Mouse (Mus musculus) myocyte (in vitro differentiated cells): ENCODE results near the gene Ermap.

Source experiments
- E2F4 ChIP-seq: IDR thresholded peaks from one replicate; pipeline ENCODE4 v1.6.1; 2011; ENCODE audit warnings: mild to moderate bottlenecking, control low read depth, moderate library complexity; ENCODE audit not compliant: insufficient read depth
- MAX ChIP-seq: IDR thresholded peaks from one replicate; pipeline ENCODE4 v1.6.1; 2011; ENCODE audit warnings: low read depth, mild to moderate bottlenecking, control low read depth
- SRF ChIP-seq: IDR thresholded peaks from one replicate; pipeline ENCODE4 v1.6.1; 2011; ENCODE audit warnings: low read depth; ENCODE audit not compliant: control insufficient read depth, insufficient read length
- TCF12 ChIP-seq: IDR thresholded peaks from one replicate; pipeline ENCODE4 v1.6.1; 2011; ENCODE audit warnings: mild to moderate bottlenecking, control low read depth; ENCODE audit not compliant: poor library complexity, insufficient read depth, severe bottlenecking
- TCF3 ChIP-seq: IDR thresholded peaks from one replicate; pipeline ENCODE4 v1.6.1; 2011; ENCODE audit warnings: low read depth, control low read depth; ENCODE audit not compliant: insufficient read length
- USF1 ChIP-seq: IDR thresholded peaks from one replicate; pipeline ENCODE4 v1.6.1; 2011; ENCODE audit warnings: low read depth, mild to moderate bottlenecking, control low read depth, moderate library complexity

DNA sequence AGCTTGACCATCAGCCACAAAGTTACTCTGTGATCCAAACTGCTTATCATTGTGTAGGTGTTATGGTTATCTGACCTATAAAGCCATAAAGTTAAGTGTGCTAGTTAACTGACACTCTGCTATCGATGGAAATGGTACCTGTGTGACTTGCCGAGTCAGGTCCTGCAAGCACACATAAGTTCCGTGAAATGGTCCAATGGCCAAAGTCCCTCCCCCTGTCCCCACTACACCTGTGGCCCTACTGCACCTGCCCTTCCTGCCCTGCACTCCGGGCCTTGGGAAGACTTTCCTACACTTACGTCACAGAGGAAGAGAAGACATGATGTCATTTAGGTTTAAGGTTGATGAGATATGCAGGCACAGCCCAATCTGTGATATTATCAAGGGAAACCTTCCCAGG, 42.5 kb downstream of the Ermap start:
- TF ChIP-seq TCF3 (no peak), MAX (no peak), TCF12 (no peak), SRF (no peak), E2F4 (no peak), USF1 (no peak)
